Mouse (Mus musculus): ENCODE data around the gene Carmil1. TPM values are rescaled to one million over a fixed set of nuclear protein-coding genes. Genes with fewer than 3 reads are reported as not detected.

Carmil1 gene
- total RNA-seq, 2 experiments from 2014 or later, result 29.7 to 44.1 TPM

DNA sequence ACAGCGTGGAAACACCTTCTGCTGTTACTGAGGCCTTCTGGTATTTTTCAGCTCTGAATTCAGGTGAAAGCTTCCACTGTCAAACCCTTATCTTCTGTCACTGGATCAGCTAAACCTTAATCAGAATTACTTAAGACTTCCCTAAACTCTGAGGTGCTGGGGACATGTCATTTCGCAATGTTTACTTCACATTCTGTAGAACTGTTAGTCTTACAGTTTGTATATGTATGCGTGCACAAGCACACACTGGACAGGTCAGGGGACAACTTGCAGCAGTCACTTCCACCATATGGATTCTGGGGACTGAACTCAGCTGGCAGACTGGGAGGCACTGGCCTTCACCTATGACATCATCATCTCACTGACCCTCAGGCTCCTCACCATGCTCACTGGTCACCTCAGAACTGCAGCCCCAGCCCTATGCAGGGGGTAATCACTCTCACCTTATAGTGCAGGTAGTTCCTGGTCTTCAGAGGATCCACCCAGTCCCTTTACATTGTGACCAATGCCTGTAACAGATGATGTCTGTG is 60.1 kb downstream of the Carmil1 start:
- no peak for DNase-seq (ENCODE audit: low spot score in 2 of 2)

DNA sequence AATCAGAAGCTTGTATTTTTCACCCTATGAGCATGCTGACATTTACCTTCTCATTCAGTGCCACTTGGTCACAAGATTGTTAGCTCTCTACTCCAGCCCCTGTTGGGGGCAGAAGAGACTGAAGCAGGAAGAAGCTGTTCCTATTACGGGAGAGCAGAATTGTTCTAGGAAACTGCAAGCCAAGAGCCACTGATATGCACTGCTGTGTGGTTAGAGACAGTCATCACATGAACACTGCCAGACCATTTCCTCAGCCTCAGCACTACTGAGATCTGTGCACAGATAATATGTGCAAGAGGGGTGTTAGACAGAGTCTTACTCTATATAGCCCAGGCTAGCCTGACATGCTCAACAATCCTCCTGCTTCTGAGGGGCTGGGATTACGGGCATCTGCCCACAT is 69.4 kb downstream of the Carmil1 start:
- no peak for DNase-seq (ENCODE audit: low spot score in 2 of 2)

DNA sequence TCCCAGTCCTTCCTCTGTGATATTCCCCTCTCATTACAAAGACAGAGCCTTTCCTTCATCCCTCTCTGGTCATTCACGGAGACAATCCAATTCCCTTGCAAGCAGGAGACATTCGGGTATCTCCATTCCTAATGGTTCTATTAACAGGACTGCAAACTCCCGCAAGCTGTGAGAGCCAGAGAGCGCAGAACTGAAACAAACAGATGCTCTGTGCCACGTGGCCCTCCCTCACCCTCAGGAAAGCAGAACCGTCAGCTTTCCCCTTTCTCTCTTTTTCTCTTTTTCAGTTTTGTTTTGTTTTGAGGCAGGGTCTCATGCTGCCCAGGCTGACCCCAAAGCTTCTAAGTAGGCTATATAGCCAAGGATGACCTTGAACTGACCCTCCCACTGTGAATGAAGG is 74.5 kb downstream of the Carmil1 start:
- no peak for DNase-seq (ENCODE audit: low spot score in 2 of 2)

DNA sequence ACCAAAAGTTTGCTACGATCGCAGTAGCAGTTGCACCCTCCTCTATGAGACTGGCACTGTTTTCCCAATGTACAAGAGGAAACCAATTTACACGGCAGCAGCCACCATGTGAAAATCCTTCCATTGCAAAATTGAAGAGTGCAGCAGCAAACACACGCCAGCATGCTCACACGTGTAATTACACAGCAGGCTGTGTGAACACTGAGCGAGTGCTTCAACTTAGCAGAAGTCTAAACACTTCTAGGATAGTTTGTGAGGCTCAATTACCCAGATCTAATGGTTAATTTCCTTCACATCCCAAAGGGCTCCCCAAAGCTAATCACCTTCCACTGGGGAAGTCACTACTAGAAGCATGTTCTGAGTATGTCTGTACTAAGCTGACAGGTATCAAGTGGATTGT is 78.3 kb downstream of the Carmil1 start:
- DNase-seq (ENCODE audit: low spot score in 2 of 2), result no peak

DNA sequence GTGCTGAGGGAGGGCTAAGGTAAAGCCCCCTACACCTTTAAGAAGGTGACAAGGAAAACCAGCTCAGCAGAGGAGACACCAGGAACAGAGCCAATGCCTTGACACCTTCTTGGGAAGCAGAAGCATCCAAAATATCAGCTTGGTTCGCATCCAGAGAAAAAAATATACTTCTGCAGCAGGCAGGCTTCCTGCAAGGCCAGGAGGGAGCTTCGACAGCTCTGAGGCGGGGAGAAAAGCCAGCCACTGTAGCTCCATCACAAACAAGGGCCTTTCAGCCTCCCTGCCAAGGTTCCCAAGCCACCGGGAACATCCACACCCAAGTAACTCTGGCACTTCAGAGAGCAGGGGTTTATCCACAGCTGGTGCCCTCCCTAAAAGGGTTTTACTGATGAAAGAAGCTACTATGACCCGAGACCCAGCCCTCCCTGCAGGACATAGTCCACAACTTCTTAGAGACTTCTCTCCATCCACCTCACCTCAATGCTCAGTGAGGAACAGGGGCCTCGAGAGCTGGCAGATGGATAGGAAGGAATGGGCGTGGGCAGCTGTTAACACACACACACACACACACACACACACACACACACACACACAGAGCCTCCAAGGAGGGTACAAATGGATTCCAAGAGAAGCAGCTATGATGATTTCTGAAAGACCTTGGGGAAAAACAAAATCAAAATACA is 80.6 kb downstream of the Carmil1 start:
- no peak for DNase-seq (ENCODE audit: low spot score in 2 of 2)

DNA sequence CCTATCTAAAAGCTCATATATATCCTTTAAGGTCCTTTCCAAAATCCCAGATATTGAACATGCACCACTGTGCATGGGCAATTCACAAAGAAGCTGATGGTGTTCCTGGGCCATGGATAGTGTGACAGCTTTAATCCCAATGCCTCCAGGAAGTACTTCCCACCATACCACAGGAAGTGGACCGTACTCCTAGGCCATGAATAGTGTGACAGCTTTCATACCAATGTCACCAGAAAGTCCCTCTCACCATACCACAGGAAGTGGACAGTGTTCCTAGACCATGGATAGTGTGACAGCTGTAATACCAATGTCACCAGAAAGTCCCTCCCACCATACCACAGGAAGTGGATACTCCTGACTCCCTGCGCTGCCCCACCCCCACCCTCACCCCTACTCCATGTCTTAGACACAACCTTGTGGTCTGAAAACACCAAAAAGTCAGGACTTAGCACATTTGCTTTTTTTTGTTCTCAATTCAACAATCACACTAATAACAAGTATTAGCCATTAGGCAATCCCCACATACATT is 82.1 kb downstream of the Carmil1 start:
- DNase-seq (ENCODE audit: low spot score in 2 of 2), result no peak

DNA sequence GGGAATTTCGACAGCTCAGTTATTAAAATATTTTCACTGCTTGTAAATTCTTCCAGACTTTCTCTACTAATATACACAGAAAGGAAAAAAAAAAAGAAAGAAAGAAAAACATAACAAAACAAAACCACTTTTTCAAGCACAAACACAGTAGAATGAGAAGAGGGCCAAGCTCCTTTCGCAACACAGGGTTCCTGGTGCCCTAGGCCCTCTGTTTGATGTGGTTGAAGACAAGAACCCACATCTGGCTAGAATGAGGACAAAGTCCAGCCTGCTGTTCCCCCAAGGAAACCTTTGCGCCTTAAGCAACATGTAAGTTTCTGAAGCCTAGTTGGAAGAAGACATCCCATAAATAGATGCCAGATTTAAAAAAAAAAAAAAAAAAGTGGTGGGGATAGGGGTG is 85.2 kb downstream of the Carmil1 start:
- DNase-seq (ENCODE audit: low spot score in 2 of 2), result no peak

DNA sequence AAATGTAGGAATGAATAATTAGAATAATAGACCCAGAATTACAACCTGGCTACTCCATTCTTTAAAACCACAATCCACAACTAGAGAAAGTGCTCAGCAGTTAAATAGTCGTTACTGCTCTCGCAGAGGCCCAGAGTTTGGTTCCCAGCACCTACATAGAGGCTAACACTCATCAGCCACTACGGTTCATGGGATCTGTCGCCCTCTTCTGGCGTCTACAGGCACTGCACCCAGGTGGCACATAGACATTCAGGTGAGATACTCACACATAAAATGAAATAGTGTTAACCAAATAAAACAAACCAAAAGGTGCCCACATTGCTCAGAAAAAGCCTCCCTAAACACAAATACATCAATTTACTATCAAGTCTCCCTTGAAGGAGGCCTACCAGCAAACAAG is 86.6 kb downstream of the Carmil1 start:
- no peak for DNase-seq (ENCODE audit: low spot score in 2 of 2)

DNA sequence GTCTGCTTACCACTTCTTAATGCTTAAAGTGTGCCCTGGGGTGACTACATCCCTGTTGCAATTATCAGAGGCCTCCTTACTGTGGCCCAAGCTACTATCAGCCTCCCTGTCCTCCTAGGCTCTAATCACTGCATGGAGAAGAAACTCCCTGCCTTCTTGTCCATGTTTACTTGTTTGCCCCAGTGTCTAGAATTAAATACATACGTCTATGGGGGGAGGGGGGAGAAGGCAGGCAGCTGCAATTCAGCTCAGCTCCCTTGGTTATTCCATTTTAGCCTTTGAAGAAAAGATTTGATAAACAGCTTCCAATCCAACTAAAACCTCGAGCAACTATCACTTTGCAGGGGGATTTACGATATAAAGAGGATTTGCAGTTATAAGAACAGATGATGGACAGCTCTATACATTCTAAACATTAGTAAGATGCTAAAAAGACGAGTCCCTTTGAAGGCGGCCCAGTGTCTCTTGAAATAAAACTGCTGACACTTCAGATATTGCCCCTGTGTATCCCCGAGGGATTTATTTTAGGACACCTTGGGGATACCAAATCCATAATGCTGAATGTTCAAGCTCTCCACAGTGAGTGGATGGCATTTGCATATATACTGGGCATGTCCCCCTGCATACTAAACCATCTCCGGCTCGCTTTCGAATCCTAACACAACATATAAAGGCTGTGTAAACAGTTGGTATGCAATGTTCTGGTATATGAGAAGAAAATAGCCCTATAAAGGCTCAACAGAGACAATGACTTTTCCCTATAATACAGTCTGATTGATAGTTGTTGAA is 89.5 kb downstream of the Carmil1 start:
- no peak for DNase-seq (ENCODE audit: low spot score in 2 of 2)

DNA sequence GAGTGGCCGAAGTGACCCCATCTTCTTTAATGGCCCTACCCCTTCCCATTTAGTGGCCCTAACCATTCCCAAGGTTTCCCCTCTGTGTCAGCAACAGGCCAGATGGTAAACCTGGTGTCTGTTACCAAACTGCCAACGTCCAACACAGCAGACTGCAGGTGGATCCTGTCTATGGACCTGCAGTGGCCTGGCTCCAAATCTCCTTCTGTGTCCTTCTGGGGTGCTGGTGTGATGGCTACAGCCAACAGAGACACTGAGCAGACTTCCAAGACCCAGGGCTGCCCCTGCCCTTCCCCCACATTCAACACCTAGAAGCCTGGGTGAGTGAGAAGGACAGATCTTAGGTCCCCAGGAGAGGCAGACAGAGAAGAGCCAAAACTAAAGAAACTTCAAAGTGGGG is 93.6 kb downstream of the Carmil1 start:
- DNase-seq (ENCODE audit: low spot score in 2 of 2), result no peak

DNA sequence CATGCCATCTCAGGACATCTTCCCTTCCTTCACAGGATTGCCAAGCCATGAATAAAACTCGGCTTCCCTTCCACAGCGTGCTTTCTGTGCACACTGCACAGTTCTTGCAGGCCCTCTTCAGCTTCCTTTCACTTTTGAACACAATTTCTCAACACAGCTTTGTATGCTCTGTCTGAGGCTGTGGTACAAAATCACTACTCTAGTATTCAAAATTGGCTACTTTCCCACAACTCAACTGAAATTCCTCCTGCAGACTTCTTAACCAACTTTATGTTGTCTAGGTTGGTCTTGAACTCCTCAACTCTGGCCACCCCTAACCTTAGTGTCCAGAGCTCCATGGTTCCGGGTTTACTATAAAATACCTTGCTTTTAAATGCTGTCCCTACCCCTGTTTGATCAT is 95.0 kb downstream of the Carmil1 start:
- DNase-seq (ENCODE audit: low spot score in 2 of 2), result no peak

DNA sequence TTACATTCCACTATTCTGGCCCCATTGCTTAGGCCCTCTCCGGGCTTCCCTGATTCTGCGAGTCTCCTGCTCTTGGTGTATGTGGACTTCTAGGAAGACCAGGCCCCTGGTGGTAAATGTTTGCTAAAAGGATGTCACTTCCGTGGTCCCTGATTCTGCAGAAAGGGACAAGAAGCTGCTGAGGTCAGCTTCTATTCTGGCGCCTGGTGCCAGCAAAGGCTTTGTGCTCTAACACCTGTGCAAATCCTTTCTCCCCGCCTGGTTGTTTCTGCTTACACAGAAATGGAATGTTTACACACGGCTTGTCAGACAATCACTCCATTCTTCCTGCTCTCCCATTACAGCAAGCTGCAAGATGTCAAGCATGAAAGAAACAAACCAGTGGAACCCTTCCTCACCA is 97.7 kb downstream of the Carmil1 start:
- no peak for DNase-seq (ENCODE audit: low spot score in 2 of 2)

DNA sequence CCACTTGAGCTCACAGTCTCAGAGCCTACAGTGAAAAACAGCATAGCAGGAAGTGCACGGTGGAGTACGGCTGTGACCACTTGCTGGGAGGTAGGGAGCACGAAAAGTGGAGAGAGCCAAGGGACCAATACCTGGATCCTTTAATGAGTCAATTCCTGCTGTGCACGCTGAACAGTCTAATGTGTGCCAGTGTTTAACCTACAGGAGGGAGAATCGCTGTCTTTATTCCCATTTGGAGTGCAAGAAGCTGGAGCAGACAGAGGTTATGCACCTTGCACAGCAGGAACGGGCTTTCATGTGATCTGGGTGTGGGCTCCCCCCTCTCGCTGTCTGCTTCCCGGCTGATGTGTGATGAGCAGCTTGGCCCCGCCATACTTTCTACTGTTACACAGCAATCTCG is 101.1 kb downstream of the Carmil1 start:
- no peak for DNase-seq (ENCODE audit: low spot score in 2 of 2)

DNA sequence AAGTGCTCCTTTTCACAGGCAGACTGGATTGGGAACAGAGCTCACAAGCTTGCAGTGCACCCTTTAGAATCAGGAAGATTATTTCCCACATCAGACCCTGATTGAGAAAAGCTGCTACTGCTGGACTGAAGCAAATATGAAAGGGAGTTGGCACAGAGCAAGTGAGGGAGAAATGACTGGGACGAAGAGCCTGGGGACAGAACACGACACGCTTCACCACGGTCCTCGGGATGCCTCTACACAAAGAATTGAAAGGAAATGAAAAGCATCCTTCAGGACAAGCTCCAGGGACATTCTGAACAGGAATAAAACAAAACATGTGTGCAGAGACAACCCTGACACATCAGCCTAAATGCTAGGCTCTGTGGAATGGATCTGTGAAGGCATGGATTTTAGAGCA is 103.0 kb downstream of the Carmil1 start:
- no peak for DNase-seq (ENCODE audit: low spot score in 2 of 2)

DNA sequence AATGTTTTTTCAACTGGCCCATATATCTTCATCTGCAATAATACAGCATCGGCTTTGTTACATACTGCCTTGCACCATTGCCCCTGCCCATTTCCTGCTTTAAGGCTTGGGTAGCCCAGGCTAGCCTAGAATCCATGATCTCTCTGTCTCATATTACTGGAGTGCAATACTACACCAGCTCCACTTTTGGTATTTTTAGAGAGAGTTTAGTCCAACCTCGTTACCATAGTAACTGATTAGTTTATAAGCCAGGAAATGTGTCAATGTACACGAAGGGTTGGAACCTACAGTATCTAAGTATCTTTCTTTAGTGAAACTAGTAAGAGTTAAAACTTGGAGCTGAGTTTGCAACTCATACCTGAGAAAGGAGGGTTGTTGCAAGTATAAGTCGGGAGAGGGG is 103.8 kb downstream of the Carmil1 start:
- DNase-seq (ENCODE audit: low spot score in 2 of 2), result no peak

DNA sequence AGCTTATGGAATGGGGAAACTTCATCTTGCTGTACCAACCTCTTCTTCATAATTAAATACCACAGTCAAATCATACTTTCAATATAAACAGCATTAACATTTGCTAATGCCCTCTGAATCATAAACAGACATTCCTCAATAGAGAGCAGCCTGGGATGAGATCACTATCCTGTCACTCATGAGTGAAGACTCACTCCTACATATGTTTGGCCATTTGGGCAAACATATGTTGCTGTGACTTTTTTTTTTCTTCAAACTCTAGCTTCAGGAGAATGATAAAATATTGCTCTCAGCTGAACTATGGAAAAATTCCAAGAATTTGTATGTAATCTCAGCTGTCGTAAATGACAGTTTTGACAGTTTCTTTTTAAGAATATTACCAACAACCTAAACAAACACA is 110.9 kb downstream of the Carmil1 start:
- no peak for DNase-seq (ENCODE audit: low spot score in 2 of 2)

DNA sequence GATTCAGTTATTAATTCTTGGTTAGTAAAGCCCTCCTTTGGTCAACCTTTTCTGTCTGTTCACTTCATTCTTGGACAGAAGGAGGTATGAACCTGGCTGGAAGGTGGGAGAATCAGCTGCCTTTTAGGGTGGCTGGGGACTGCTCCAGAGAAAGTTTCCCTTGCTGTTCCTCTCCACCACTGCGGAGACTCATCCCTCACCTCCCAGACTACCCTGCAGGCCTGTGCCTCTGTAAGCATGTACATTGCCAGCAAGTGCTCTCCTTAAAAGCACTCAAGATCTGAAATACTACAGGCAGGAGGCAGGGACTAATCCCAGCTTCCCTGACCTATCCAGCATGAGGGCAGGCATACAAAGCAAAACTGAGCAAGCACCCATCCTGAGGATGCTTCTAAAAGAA is 117.2 kb downstream of the Carmil1 start:
- no peak for DNase-seq (ENCODE audit: low spot score in 2 of 2)

DNA sequence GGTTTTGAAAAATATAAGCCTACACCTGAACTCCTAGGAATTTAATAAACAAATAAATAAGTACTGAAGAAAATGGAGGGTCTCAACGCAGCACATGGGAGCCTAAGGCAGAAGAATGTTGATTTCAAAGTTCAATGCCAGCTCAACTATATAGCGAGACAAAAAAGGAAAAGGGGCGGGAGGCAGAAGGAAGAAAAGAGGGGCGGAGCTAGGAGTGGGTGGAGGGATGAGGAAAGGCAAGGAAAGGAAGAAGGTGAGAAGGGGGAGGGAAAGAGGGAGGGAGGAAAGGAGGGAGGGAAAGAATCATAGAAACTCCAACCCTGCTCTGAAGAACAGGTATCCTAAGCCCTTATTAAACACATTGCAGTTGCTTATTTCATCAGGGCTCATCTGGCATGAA is 119.5 kb downstream of the Carmil1 start:
- no peak for DNase-seq (ENCODE audit: low spot score in 2 of 2)

DNA sequence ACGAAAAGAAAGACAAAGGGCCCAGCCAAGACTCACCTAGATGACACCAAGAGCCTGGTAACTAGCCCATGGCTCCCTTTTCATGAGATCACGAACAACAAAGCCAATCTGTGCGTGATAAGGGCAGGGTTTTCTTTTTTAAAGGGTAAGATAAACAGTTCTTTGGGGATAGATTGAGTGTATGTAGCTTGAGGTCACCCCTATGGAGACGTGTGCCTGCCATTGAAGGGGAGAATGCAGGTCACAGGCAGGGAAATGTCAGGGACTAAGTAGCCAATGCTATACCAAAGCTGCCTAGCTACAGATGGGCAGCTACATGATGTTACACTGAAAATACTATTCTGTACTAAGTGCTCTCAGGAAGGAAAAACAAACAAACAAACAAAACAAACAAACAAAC is 120.6 kb downstream of the Carmil1 start:
- no peak for DNase-seq (ENCODE audit: low spot score in 2 of 2)

DNA sequence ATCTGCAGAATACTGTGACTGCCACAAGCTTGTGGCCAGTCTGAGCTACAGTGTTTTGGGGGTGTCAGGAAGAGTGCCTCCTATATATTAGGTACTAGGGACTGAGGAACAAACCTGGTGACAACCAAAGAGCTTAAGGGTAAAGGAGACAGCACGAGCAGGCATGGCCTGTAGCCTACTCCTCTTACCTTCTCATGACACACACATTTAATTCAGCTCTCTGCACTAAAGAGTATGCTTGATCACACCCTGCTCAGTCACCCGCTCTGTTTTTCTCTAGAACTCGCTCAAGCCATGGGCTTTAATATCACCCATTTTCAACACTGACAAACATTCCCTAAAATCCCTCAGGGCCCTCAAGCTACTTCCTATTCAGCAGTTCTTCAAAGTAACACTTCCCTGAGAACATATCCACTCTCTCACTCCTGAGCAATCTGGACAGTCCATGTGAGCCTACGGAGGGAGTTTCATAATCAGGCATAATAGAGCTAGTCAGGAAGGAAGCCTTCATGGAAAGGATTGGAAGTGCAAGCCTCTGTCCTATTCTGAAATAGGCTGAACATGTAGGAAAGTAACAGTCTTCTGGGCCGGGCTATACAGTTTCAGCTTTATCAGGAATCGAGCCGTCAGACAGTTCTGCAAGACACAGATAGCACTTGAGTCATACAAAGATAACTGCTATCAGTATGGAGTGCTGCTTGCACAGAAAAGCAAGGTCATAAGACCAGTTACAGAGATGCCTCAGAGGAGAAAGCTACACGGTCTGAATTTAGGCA is 121.2 kb downstream of the Carmil1 start:
- DNase-seq (ENCODE audit: low spot score in 2 of 2), result no peak

DNA sequence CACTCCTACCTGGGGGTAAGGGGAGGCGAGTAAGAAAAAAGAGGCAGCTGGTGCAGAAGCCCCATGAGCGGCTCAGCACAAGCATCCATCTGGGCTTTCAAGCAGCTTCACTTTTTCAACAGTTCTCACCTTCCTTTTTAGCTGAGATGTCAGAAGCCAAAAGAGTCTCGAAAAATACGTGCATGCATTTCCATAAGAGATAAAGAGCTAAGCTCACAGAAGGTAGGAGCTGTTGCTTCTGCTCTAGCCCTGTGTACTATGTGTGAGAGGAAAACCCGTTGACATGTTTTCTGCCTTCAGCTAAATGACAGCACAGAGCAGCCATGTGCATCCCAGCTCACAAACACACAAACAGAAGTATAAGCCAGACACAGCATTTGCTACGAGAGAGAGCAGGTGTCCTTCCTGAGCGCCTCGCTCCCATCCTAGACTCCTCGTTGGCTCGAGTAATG is 123.0 kb downstream of the Carmil1 start:
- no peak for DNase-seq (ENCODE audit: low spot score in 2 of 2)

DNA sequence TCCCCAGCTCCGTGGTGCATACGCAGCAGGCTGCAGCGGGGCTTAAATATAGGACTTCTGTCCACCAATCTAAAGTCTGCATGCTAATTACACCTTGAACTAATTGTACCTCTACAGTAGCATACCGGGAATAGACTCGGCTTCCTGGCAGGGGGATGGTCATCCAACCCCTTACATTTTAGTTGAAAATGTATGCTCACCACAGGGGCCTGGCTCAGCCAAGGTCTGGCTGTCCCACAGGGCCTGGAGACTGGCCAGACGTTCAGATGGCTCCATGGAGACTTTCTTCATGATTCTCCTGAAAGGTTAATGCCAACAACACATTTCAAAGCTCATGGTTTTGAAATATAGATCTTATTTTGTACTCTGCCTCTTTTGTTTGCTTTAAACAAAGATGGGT is 125.4 kb downstream of the Carmil1 start:
- DNase-seq (ENCODE audit: low spot score in 2 of 2), result no peak

Measured in adrenal gland, adult 18-20 months (tissue).